Mouse (Mus musculus) ES-Bruce4 (cell line): Measurements from ENCODE around the gene Pde6c. TPM values are rescaled to one million over a fixed set of nuclear protein-coding genes. Genes with fewer than 3 reads are reported as not detected.
A peak's percentile ranks its signal among the peaks of the same experiment; 100 is the strongest.

Source experiments
- H3K27ac ChIP-seq: 2 replicates; pipeline ENCODE4 v1.5.1; 2012; ENCODE audit warnings: low read length, inconsistent platforms; ENCODE audit not compliant: insufficient read depth
- H3K27me3 ChIP-seq: 2 replicates; pipeline ENCODE4 v1.6.1; 2012; ENCODE audit warnings: mild to moderate bottlenecking, low read length, inconsistent platforms; ENCODE audit not compliant: control insufficient read depth, poor library complexity, insufficient read depth, severe bottlenecking
- H3K36me3 ChIP-seq: 2 replicates; pipeline ENCODE4 v1.6.1; 2012; ENCODE audit warnings: inconsistent platforms, mild to moderate bottlenecking, low read length, moderate library complexity; ENCODE audit not compliant: control insufficient read depth, poor library complexity, insufficient read depth, severe bottlenecking
- H3K4me1 ChIP-seq: one replicate; pipeline ENCODE4 v1.8.1; 2011; ENCODE audit warnings: low read length; ENCODE audit not compliant: control insufficient read depth, insufficient read depth
- H3K4me3 ChIP-seq: 2 replicates; pipeline ENCODE4 v1.5.1; 2011; ENCODE audit warnings: low read depth, mild to moderate bottlenecking, low read length
- H3K9ac ChIP-seq: 2 replicates; pipeline ENCODE4 v1.6.1; 2012; ENCODE audit warnings: low read depth, mild to moderate bottlenecking, inconsistent platforms; ENCODE audit not compliant: poor library complexity, severe bottlenecking
- H3K9me3 ChIP-seq: replicated peaks from 2 replicates; pipeline ENCODE4 v1.6.1; 2012; ENCODE audit warnings: mild to moderate bottlenecking, low read length, inconsistent platforms; ENCODE audit not compliant: control insufficient read depth, poor library complexity, insufficient read depth, severe bottlenecking
- CTCF ChIP-seq: IDR thresholded peaks from one replicate; pipeline ENCODE4 v1.8.1; 2011; ENCODE audit warnings: low read depth, low read length
- EP300 ChIP-seq: IDR thresholded peaks from 2 replicates; pipeline ENCODE4 v1.6.1; 2011; ENCODE audit warnings: low read depth, low read length; ENCODE audit not compliant: insufficient read depth
- POLR2A ChIP-seq: IDR thresholded peaks from one replicate; pipeline ENCODE4 v1.8.1; 2011; ENCODE audit warnings: low read length; ENCODE audit not compliant: insufficient read depth
- polyA plus RNA-seq: library from polyadenylated mRNA; stranded (reverse); fragments of >200 nt; gene quantifications from 2 replicates; pipeline ENCODE4 v1.2.4, GENCODE M21; 2011; ENCODE audit warnings: low read depth; ENCODE audit not compliant: missing spikeins, insufficient read depth, insufficient read length

The Pde6c gene
- polyA plus RNA-seq, 1 experiment = not detected

- Histone ChIP-seq H3K9me3 (no peaks in the 10 kb centered on the region), H3K27me3 (no peaks in the 10 kb centered on the region; the same call in 1 of the 2 replicates), H3K4me1 (no peaks in the 10 kb centered on the region), H3K36me3 (no peaks in the 10 kb centered on the region), H3K27ac (no peak overlapping the region), H3K4me3 (no peak overlapping the region), H3K9ac (no peak overlapping the region)
- TF ChIP-seq POLR2A = no peak
- no peak for TF ChIP-seq EP300
Observed at GRCm38 (mm10) chr19:38126656-38127055, 5.9 kb upstream of the Pde6c start.

GRCm38 (mm10) chr19:38133986-38134385, 1.4 kb downstream of the Pde6c start:
- H3K4me1 ChIP-seq = no peaks in the 10 kb centered on the region
- H3K4me3 ChIP-seq = no peak overlapping the region
- H3K36me3 ChIP-seq = no peaks in the 10 kb centered on the region
- no peaks in the 10 kb centered on the region for H3K27me3 ChIP-seq
- TF ChIP-seq EP300 (no peak), CTCF (no peak), POLR2A (no peak)
- H3K27ac ChIP-seq = no peak overlapping the region
- no peaks in the 10 kb centered on the region for H3K9me3 ChIP-seq
- H3K9ac ChIP-seq = no peak overlapping the region

- Histone ChIP-seq H3K9ac (no peak overlapping the region), H3K27me3 (no peaks in the 10 kb centered on the region), H3K9me3 (no peaks in the 10 kb centered on the region), H3K4me1 (no peaks in the 10 kb centered on the region), H3K4me3 (no peak overlapping the region), H3K27ac (no peak overlapping the region), H3K36me3 (no peaks in the 10 kb centered on the region)
- TF ChIP-seq CTCF = no peak
- no peak for TF ChIP-seq POLR2A
- no peak for TF ChIP-seq EP300
Observed at GRCm38 (mm10) chr19:38134806-38135205, 2.2 kb downstream of the Pde6c start.

GRCm38 (mm10) chr19:38143540-38144271, 11.1 kb downstream of the Pde6c start:
- H3K27ac ChIP-seq = no peak overlapping the region
- TF ChIP-seq CTCF (no peak), EP300 (no peak), POLR2A (no peak)
- no peaks in the 10 kb centered on the region for H3K36me3 ChIP-seq
- H3K27me3 ChIP-seq = no peaks in the 10 kb centered on the region
- no peaks in the 10 kb centered on the region for H3K9me3 ChIP-seq
- no peak overlapping the region for H3K9ac ChIP-seq
- H3K4me3 ChIP-seq = no peak overlapping the region
- H3K4me1 ChIP-seq = no peaks in the 10 kb centered on the region

GRCm38 (mm10) chr19:38156243-38156642, 23.7 kb downstream of the Pde6c start:
- Histone ChIP-seq H3K36me3 (no peaks in the 10 kb centered on the region), H3K27me3 (no peaks in the 10 kb centered on the region), H3K9ac (no peak overlapping the region), H3K4me1 (no peaks in the 10 kb centered on the region), H3K4me3 (no peak overlapping the region), H3K27ac (no peak overlapping the region), H3K9me3 (no peaks in the 10 kb centered on the region; the same call in 1 of the 2 replicates)
- TF ChIP-seq CTCF (peak; percentile 5), POLR2A (no peak), EP300 (no peak)

- no peak overlapping the region for H3K9ac ChIP-seq
- H3K27ac ChIP-seq = no peak overlapping the region
- H3K4me3 ChIP-seq = no peak overlapping the region
- TF ChIP-seq CTCF (no peak), POLR2A (no peak), EP300 (no peak)
- H3K4me1 ChIP-seq = no peaks in the 10 kb centered on the region
- no peaks in the 10 kb centered on the region for H3K9me3 ChIP-seq
- no peaks in the 10 kb centered on the region for H3K27me3 ChIP-seq
- H3K36me3 ChIP-seq = no peaks in the 10 kb centered on the region
Observed at GRCm38 (mm10) chr19:38161648-38162354, 29.2 kb downstream of the Pde6c start.
